28 mouse cellular contexts compared by ENCODE assay signal in the genomic region with DNA sequence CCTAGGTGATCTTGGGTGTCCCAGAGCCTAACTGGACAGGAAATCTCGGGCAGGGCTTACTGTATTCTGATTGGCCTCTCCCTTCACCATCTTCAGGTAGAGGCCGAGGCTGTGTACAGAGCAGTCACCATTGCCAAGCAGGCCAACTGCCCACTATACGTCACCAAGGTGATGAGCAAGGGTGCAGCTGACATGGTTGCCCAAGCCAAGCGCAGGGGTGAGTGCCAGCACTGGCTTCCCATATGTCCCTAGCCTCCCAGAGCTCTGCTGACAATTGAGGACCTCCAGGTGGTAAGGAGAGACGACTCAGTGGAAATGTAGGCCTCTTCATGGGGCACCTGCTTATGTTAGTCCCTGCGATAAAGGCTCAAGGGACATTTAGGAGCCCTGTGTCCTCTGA. TPM values are rescaled to one million over a fixed set of nuclear protein-coding genes. Genes with fewer than 3 reads are reported as not detected.
DNase-seq lines count a peak whose midpoint lies in the region; TF ChIP-seq lines count a peak whose summit lies in the region.
"Had no signal": no experiment of that assay in that cellular context is flagged by ENCODE, and none has a peak within 500 bp of the region (broad histone marks: within the 10 kb centered on the region; RNA-seq: fewer than 3 reads in every experiment).

No protein-coding gene starts in this region.

- WGBS in cerebellum, adult 2 months: 10% methylated on average over 6 of the region's 6 CpGs

- peaks cover 76% of the 10 kb centered on the region for H3K4me1 ChIP-seq in cerebellum, adult 2 months (ENCODE audit: control insufficient read depth, insufficient read depth, low read length)
- H3K4me1 ChIP-seq: embryonic facial prominence, embryonic 12.5 days; heart, embryonic 12.5 days; limb, embryonic 12.5 days; liver, embryonic 15.5 days; midbrain, embryonic 10.5 days had no signal

- no peaks in the 10 kb centered on the region for H3K27me3 ChIP-seq in cerebellum, adult 2 months (ENCODE audit: control insufficient read depth, insufficient read depth, low read length)
- H3K27me3 ChIP-seq: embryonic facial prominence, embryonic 12.5 days; forebrain, embryonic 15.5 days; limb, embryonic 12.5 days; liver, embryonic 15.5 days had no signal

- TF ChIP-seq CTCF in gastrocnemius, adult 2 months (IDR thresholded peaks at IDR 0.05): no peak
- no peak for TF ChIP-seq CTCF in cerebellum, adult 2 months (IDR thresholded peaks at IDR 0.05; ENCODE audit: borderline replicate concordance, insufficient read depth, low read depth, low read length)

- no peak overlapping the region for H3K27ac ChIP-seq in gastrocnemius, adult 2 months
- peak overlapping the region; percentile 81 for H3K27ac ChIP-seq in cerebellum, adult 2 months (ENCODE audit: insufficient read depth, low read length)
- H3K27ac ChIP-seq: embryonic facial prominence, embryonic 12.5 days; forebrain, embryonic 15.5 days; heart, adult 2 months; kidney, postnatal 0 days; limb, embryonic 12.5 days; liver, embryonic 15.5 days; midbrain, embryonic 10.5 days had no signal

- DNase-seq in gastrocnemius, adult 2 months: peak; percentile 17
- no peak for DNase-seq in gastrocnemius, adult 18-20 months (ENCODE audit: low spot score)
- peak; percentile 98 for DNase-seq in brain, adult 2 months (ENCODE audit: low read depth, low spot score)
- DNase-seq in cerebellum, adult 2 months: peak; percentile 97 to 99
- DNase-seq in cerebellum, postnatal 14 days: peak; percentile 91 to 96
- no peak for DNase-seq in heart, postnatal 36 days
- no peak for DNase-seq in adrenal gland, postnatal 14 days
- DNase-seq: adrenal gland, postnatal 10 days; embryo, embryonic 11 days; heart, adult 2 months; kidney, adult 8-10 months; kidney, postnatal 4 days; lung, embryonic 14.5 days; lung, postnatal 14 days; right cerebral cortex, adult 18-20 months; spleen, adult 18-20 months; thymus, postnatal 4 days had no signal

- H3K4me3 ChIP-seq in gastrocnemius, adult 2 months: no peak overlapping the region
- no peak overlapping the region for H3K4me3 ChIP-seq in cerebellum, adult 2 months (replicated peaks; ENCODE audit: insufficient read depth, low read depth, low read length)
- H3K4me3 ChIP-seq: embryonic facial prominence, embryonic 12.5 days; forebrain, embryonic 15.5 days; heart, adult 2 months; heart, embryonic 12.5 days; limb, embryonic 12.5 days; liver, embryonic 15.5 days; midbrain, embryonic 10.5 days had no signal

- intact Hi-C loops in gastrocnemius, adult 2 months (cut with DNase I): no loop called here
- intact Hi-C loops in heart, postnatal 36 days (cut with DNase I): no loop called here

- peak; percentile 31; the same call in 1 of the 2 replicates for TF ChIP-seq POLR2A in cerebellum, adult 2 months (IDR thresholded peaks at IDR 0.05; ENCODE audit: borderline replicate concordance, insufficient read depth, low read length)

RNA-seq across cellular contexts. Expression of gene Dpysl4, which starts 9.0 kb away (rescaled TPM):
- total RNA-seq in gastrocnemius, adult 2 months (2021): under 1 TPM; 0.23 to 0.75 TPM
- under 1 TPM; 0.16 to 0.17 TPM for total RNA-seq in gastrocnemius, adult 18-20 months (2021)
- polyA plus RNA-seq in cerebellum, adult 2 months (2012; rRNA removed): 127 and 156 TPM in 2 replicates
- total RNA-seq in heart, postnatal 36 days (2021): 1 to 10 TPM; 5.0 to 6.4 TPM
- total RNA-seq in adrenal gland, postnatal 14 days (2021): 3.4 and 4.0 TPM in 2 replicates
- total RNA-seq: hematopoietic stem cell, adult 5-6 weeks; megakaryocyte progenitor cell, adult 5-6 weeks; neutrophil, adult 5-6 weeks had no signal
- polyA plus RNA-seq: G1E had no signal

Comparison
In these comparisons a context has a peak if more than half of its experiments do, and no peak if none do; other contexts are left out.
1. DNase-seq: peak in gastrocnemius, adult 2 months (single experiment), brain, adult 2 months (single experiment), cerebellum, adult 2 months (2 of 2) and cerebellum, postnatal 14 days (2 of 2); none in gastrocnemius, adult 18-20 months (single experiment), heart, postnatal 36 days (0 of 2) and adrenal gland, postnatal 14 days (single experiment).